23 mouse cellular contexts compared by ENCODE assay signal in genomic region chr6:91691576-91691975, GRCm38 (mm10). TPM values are rescaled to one million over a fixed set of nuclear protein-coding genes. Genes with fewer than 3 reads are reported as not detected.
DNase-seq lines count a peak whose midpoint lies in the region; ATAC-seq and TF ChIP-seq lines count a peak whose summit lies in the region.
"Had no signal": no experiment of that assay in that cellular context is flagged by ENCODE, and none has a peak within 500 bp of the region (broad histone marks: within the 10 kb centered on the region; RNA-seq: fewer than 3 reads in every experiment).

No protein-coding gene starts in this region.

- no peaks in the 10 kb centered on the region for H3K27me3 ChIP-seq in ES-Bruce4 (ENCODE audit: control insufficient read depth, insufficient read depth, low read length, poor library complexity, severe bottlenecking)
- no peaks in the 10 kb centered on the region for H3K27me3 ChIP-seq in intestine, embryonic 15.5 days (replicated peaks)
- H3K27me3 ChIP-seq in kidney, postnatal 0 days (ENCODE audit: insufficient read depth, low read length): no peaks in the 10 kb centered on the region
- no peaks in the 10 kb centered on the region for H3K27me3 ChIP-seq in thymus, adult 2 months (ENCODE audit: control insufficient read depth, insufficient read depth, low read length)
- H3K27me3 ChIP-seq: embryonic facial prominence, embryonic 12.5 days; forebrain, embryonic 13.5 days; hindbrain, embryonic 15.5 days; midbrain, embryonic 12.5 days had no signal

- H3K4me3 ChIP-seq in ES-Bruce4 (ENCODE audit: low read depth, low read length): no peak overlapping the region
- no peak overlapping the region for H3K4me3 ChIP-seq in intestine, embryonic 15.5 days (replicated peaks)
- H3K4me3 ChIP-seq in kidney, postnatal 0 days (replicated peaks; ENCODE audit: low read depth, low read length): no peak overlapping the region
- H3K4me3 ChIP-seq in thymus, adult 2 months (ENCODE audit: control insufficient read depth, insufficient read depth, low read length): no peak overlapping the region
- H3K4me3 ChIP-seq: embryonic facial prominence, embryonic 12.5 days; erythroblast, embryonic 14.5 days; forebrain, embryonic 13.5 days; hindbrain, embryonic 15.5 days; midbrain, embryonic 12.5 days had no signal

- H3K36me3 ChIP-seq in ES-Bruce4 (ENCODE audit: control insufficient read depth, insufficient read depth, low read length, poor library complexity, severe bottlenecking): peaks cover 12% of the 10 kb centered on the region; the same call in 1 of the 2 replicates
- H3K36me3 ChIP-seq in intestine, embryonic 15.5 days: 0 out of 2 replicates have a peak, but pooled peaks cover 4% of the 10 kb centered on the region
- peaks cover 8% of the 10 kb centered on the region; the same call in 1 of the 2 replicates for H3K36me3 ChIP-seq in kidney, postnatal 0 days (ENCODE audit: insufficient read depth, low read length)
- peaks cover 8% of the 10 kb centered on the region; the same call in 1 of the 2 replicates for H3K36me3 ChIP-seq in thymus, adult 2 months (ENCODE audit: control insufficient read depth, insufficient read depth, low read length)

- TF ChIP-seq CTCF in ES-Bruce4 (IDR thresholded peaks at IDR 0.05; ENCODE audit: low read depth, low read length): no peak
- TF ChIP-seq CTCF in kidney, postnatal 0 days (IDR thresholded peaks at IDR 0.05; ENCODE audit: low read depth): no peak
- TF ChIP-seq CTCF in thymus, adult 2 months (IDR thresholded peaks at IDR 0.05; ENCODE audit: borderline replicate concordance, control insufficient read depth, extremely low read depth, insufficient read depth, low read length, poor library complexity): no peak

- no peak overlapping the region for H3K9ac ChIP-seq in ES-Bruce4 (ENCODE audit: low read depth, poor library complexity, severe bottlenecking)
- H3K9ac ChIP-seq in intestine, embryonic 15.5 days: no peak overlapping the region
- H3K9ac ChIP-seq in kidney, postnatal 0 days (ENCODE audit: low read depth, low read length): no peak overlapping the region
- H3K9ac ChIP-seq: embryonic facial prominence, embryonic 12.5 days; forebrain, embryonic 13.5 days; hindbrain, embryonic 15.5 days; midbrain, embryonic 12.5 days had no signal

- 90% methylated on average over 4 of the region's 4 CpGs for WGBS in intestine, embryonic 15.5 days
- 79% methylated on average over 4 of the region's 4 CpGs for WGBS in kidney, postnatal 0 days
- 97% methylated on average over 4 of the region's 4 CpGs for WGBS in thymus, adult 2 months

- no peak for ATAC-seq in intestine, embryonic 15.5 days
- peak; percentile 75 for ATAC-seq in kidney, postnatal 0 days (replicated peaks; ENCODE audit: low FRiP score, low read depth)
- ATAC-seq in megakaryocyte, adult 5-6 weeks (ENCODE audit: poor library complexity, severe bottlenecking): no peak
- ATAC-seq: forebrain, embryonic 13.5 days had no signal

- peaks cover 18% of the 10 kb centered on the region for H3K4me1 ChIP-seq in ES-Bruce4 (ENCODE audit: control insufficient read depth, insufficient read depth, low read length)
- peaks cover 54% of the 10 kb centered on the region for H3K4me1 ChIP-seq in intestine, embryonic 15.5 days (replicated peaks)
- peaks cover 34% of the 10 kb centered on the region for H3K4me1 ChIP-seq in kidney, postnatal 0 days (replicated peaks; ENCODE audit: insufficient read depth, low read length)
- peaks cover 5% of the 10 kb centered on the region for H3K4me1 ChIP-seq in thymus, adult 2 months (replicated peaks; ENCODE audit: control insufficient read depth, insufficient read depth, low read length)

- DNase-seq in kidney, adult 8-10 months: peak; percentile 76 to 77
- no peak for DNase-seq in kidney, postnatal 10 days
- DNase-seq in kidney, postnatal 0 days (ENCODE audit: low spot score): no peak
- DNase-seq in spleen, postnatal 14 days (ENCODE audit: low spot score in 2 of 2): no peak
- DNase-seq in thymus, adult 2 months: no peak
- DNase-seq: cerebellum, adult 11-12 months; cerebellum, postnatal 25 days; gastrocnemius, postnatal 14 days; heart, adult 11 months; layer of hippocampus, adult 9-11 months; lung, adult 18-20 months; lung, postnatal 10 days; thymus, postnatal 25 days had no signal

- peak overlapping the region; percentile 48 for H3K27ac ChIP-seq in ES-Bruce4 (ENCODE audit: insufficient read depth, low read length)
- peak overlapping the region; percentile 54 for H3K27ac ChIP-seq in intestine, embryonic 15.5 days
- peak overlapping the region; percentile 82; the same call in 1 of the 2 replicates for H3K27ac ChIP-seq in kidney, postnatal 0 days
- no peak overlapping the region for H3K27ac ChIP-seq in thymus, adult 2 months (ENCODE audit: control insufficient read depth, insufficient read depth, low read length)
- H3K27ac ChIP-seq: embryonic facial prominence, embryonic 12.5 days; forebrain, embryonic 13.5 days; hindbrain, embryonic 15.5 days; midbrain, embryonic 12.5 days had no signal

- no peak for TF ChIP-seq POLR2A in ES-Bruce4 (IDR thresholded peaks at IDR 0.05; ENCODE audit: insufficient read depth, low read length)
- TF ChIP-seq POLR2A in thymus, adult 2 months (IDR thresholded peaks at IDR 0.05; ENCODE audit: control insufficient read depth, extremely low read depth, insufficient read depth, low read length, poor library complexity): no peak

- no peaks in the 10 kb centered on the region for H3K9me3 ChIP-seq in ES-Bruce4 (replicated peaks; ENCODE audit: control insufficient read depth, insufficient read depth, low read length, poor library complexity, severe bottlenecking)
- no peaks in the 10 kb centered on the region for H3K9me3 ChIP-seq in intestine, embryonic 15.5 days
- H3K9me3 ChIP-seq in kidney, postnatal 0 days (replicated peaks; ENCODE audit: low read length): no peaks in the 10 kb centered on the region
- H3K9me3 ChIP-seq: embryonic facial prominence, embryonic 12.5 days; forebrain, embryonic 13.5 days; hindbrain, embryonic 15.5 days; midbrain, embryonic 12.5 days had no signal

- TF ChIP-seq EP300 in ES-Bruce4 (IDR thresholded peaks at IDR 0.05; ENCODE audit: insufficient read depth, low read depth, low read length): no peak

- peak overlapping the region; percentile 29; the same call in 1 of the 2 replicates for H3K4me2 ChIP-seq in intestine, embryonic 15.5 days (replicated peaks)
- no peak overlapping the region for H3K4me2 ChIP-seq in kidney, postnatal 0 days (ENCODE audit: low read length)
- H3K4me2 ChIP-seq: embryonic facial prominence, embryonic 12.5 days; forebrain, embryonic 13.5 days; heart, embryonic 11.5 days; hindbrain, embryonic 15.5 days; liver, embryonic 11.5 days; midbrain, embryonic 12.5 days had no signal

RNA-seq across cellular contexts. Expression of gene Slc6a6, which starts 7.7 kb away (rescaled TPM):
- polyA plus RNA-seq in ES-Bruce4 (2011; ENCODE audit: insufficient read depth, insufficient read length, low read depth, missing spikeins): 109 and 114 TPM in 2 replicates
- polyA plus RNA-seq in intestine, embryonic 15.5 days (2015; fragmentation: Nextera tagmentation; extraction: Ambion mirVana): 78.0 and 87.9 TPM in 2 replicates
- 106 and 121 TPM in 2 replicates for polyA plus RNA-seq in kidney, postnatal 0 days (2015; fragmentation: Nextera tagmentation; extraction: Ambion mirVana)
- 58.0 and 61.9 TPM in 2 replicates for total RNA-seq in megakaryocyte, adult 5-6 weeks (2015)
- 46.7 and 61.0 TPM in 2 replicates for total RNA-seq in megakaryocyte, adult 5-6 weeks (2017)
- polyA plus RNA-seq in thymus, adult 2 months (2012; rRNA removed): 141 and 179 TPM in 2 replicates

Comparison
In these comparisons a context has a peak if more than half of its experiments do, and no peak if none do; other contexts are left out.
1. DNase-seq: peak in kidney, adult 8-10 months (2 of 2); none in kidney, postnatal 10 days (single experiment), kidney, postnatal 0 days (single experiment), spleen, postnatal 14 days (0 of 2) and thymus, adult 2 months (single experiment).